Mouse (Mus musculus): ENCODE results near the gene Stum.
"Not testable (repeated sequence)": the region's sequence is repeated elsewhere in the genome, so short reads cannot be mapped to it uniquely, and the experiment has no call there.

Gene Stum

GRCm38 (mm10) chr1:180405576-180406335, 77.5 kb downstream of the Stum start:
- DNase-seq (ENCODE audit: low spot score): no peak

GRCm38 (mm10) chr1:180404706-180405105, 78.6 kb downstream of the Stum start:
- no peak for DNase-seq (ENCODE audit: low spot score)

GRCm38 (mm10) chr1:180403694-180404606, 79.4 kb downstream of the Stum start:
- no peak for DNase-seq (ENCODE audit: low spot score)

DNA sequence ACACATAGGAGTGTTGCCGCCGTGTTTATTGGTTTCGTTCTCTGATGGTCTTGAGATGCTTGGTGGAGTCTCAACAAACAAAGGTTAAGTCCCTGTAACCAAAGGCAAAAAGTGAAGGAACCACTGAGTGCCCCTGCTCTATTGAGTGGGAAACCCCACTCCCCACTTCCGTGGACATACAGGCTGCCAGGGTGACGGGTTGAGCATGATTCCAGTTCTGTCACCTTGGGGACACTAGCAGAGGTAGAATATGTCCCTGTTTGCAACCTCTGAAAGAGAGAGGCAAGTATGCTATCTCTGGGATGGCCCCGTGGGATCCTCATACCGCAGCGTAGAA, 80.0 kb downstream of the Stum start:
- DNase-seq (ENCODE audit: low spot score): no peak

DNA sequence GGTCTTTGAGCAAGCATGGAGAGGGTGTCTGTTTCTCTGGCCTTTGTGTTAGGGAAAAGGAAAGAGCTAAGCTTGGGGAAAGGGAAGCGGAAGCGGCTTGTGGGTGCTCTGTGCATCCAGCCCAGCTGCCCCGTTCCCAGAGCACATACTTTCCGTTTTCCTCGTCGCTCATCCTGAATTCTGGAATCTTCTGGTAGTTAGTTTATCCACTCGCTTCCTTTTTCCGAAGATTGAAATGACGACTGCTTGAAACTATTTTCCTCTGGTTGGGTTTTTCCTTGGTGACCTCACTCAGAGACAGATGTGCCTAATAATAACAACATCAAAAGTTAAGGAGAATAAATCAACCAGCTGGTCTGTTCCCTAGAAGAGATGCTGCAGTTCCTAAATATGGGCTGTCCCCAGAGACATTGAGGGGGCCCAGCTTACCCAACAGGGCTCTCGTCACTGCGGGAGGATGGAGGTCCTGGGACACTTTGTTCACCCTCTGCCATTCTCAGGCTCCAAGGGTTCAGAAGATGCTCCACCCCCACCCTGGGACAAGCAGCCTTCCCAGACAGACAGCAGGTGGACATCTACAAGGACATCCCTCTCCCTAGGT, 80.7 kb downstream of the Stum start:
- no peak for DNase-seq (ENCODE audit: low spot score)

DNA sequence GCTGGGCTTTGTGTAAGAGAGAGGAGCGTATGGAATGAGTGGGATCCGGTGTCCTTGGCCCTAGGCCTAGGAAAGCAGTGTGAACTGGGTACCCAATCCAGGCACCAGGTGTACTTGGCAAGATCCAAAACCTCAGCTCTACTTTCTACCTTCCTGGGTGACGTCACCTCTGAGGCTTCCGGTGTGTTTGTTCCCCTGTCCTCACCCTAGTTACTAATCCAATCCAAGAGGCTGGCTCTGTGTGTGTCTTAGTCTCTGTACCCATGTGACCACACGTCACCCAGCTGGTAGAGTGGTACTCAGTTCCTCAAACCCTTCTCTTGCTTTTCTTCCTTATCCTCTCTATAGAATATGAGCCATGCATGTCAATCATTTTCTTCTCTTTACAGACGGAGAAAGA, 81.6 kb downstream of the Stum start:
- no peak for DNase-seq (ENCODE audit: low spot score)

- no peak for DNase-seq (ENCODE audit: low spot score)
Observed at GRCm38 (mm10) chr1:180400691-180401455, 82.4 kb downstream of the Stum start.

DNA sequence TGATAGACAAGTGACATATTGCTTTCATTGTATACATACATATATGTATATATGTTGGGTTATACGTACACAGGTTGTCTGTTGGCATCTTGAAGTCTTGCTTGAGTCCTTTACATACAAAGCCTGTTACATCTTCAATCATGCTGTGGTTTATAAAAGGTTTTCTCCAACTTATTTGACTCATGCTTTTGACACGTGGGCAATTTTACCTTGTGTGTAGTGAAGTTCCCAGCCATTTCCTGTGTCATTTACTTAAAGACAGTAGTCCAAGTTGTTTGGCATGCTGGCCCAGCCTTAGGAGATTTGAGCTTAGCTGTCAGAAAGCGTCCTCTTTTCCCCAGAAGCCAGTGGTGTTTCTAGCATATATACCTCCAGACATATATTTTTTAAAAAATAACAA, 84.9 kb downstream of the Stum start:
- no peak for DNase-seq (ENCODE audit: low spot score)

DNA sequence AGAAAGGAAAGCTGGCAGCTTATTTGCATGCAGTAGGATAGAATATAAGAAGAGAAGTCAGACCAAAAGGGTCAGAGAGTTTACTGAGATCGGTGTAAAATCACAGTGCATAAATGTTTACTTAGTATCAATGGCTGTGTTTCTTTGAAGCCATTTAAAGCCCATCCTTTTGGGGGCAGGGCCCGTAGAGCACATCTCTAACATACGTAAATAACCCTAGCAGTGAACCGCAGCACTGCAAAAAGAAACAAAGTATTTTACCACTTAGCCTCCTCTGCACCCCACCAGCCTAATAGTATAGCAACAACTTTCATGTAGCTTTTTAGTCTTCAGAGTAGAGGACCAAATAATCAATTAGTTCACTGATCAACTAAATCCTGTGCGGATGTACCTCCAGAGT, 85.6 kb downstream of the Stum start:
- DNase-seq (ENCODE audit: low spot score): no peak

DNA sequence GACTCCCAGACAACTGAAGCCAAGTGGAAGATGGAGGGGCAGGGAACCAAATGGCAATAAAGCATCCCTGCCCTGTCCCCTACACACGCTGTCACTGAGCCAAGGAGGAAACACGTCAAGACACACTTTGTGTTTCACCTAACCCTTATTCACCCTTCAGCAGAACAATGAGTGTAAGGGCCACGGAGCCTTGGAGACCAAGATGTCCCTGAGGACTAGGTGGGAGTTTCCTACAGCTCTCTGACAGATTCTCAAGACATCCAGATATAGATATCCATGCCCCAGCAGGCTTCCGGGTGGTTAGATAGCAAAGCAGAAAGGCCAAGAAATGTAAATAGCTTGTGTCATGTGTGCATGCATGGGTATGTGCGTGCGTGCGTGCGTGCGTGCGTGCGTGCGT, 89.4 kb downstream of the Stum start:
- no peak for DNase-seq (ENCODE audit: low spot score)

DNA sequence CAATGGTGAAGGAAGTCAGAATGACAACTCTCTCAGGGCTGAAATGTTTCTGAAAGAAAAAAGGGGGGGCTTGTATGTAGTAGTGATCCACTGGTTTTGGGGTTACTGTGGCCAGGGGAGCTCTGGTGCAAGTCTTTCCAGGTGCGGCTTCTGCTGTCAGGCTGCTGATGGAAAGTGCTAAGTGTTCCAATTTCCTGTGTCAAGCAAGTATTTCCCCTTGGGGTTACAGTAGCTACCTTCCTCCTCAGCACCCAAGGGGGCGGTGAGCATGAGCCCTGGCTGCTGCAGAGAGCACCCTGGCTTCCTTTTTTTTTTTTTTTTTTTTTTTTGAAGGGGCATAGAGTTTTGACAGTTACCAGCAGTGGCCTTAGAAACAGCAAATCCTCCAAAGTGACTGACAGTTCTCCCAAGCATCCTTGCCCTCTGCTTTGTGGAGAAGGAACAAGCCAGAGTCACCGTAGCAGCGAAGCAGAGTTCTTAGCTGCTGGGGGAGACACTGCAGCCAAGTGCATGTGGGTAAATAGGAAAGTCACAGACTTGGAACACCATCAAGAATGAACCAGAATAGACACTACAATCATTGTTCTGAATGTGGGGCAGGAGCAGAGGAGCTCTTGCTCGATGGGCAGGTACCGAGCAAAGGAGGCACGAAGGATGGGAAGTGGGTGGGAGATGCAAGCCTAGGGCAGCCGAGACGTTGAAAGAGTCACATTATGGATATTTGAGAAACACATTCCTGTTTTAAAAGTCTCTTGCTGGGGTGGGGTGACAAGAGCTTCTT, 90.1 kb downstream of the Stum start:
- no peak for DNase-seq (ENCODE audit: low spot score)

- no peak for DNase-seq (ENCODE audit: low spot score)
Observed at GRCm38 (mm10) chr1:180392137-180392798, 91.0 kb downstream of the Stum start.

- no peak for DNase-seq (ENCODE audit: low spot score)
Observed at GRCm38 (mm10) chr1:180391575-180391945, 91.7 kb downstream of the Stum start.

GRCm38 (mm10) chr1:180390746-180391574, 92.3 kb downstream of the Stum start:
- no peak for DNase-seq (ENCODE audit: low spot score)

DNA sequence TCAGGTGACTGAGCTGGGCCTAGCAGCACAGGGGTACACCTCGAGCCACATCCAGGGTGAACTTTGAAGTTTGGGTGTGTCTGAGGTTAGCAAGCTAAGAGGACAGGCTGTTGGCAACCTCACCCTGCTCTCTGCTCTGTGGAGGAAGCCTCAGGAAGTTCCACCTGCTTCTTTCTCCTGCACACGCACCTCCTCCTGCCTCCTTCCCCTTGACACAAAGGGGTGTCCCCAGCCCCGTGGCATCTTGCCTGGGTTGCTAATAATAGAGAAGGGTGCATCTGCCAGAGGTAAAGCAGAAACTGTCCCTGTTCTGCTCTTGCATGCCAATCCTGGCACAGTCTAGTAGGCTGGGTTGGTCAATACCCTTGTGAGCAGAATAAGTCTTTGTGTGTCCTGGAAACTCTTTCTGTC, 93.0 kb downstream of the Stum start:
- DNase-seq (ENCODE audit: low spot score): no peak

DNA sequence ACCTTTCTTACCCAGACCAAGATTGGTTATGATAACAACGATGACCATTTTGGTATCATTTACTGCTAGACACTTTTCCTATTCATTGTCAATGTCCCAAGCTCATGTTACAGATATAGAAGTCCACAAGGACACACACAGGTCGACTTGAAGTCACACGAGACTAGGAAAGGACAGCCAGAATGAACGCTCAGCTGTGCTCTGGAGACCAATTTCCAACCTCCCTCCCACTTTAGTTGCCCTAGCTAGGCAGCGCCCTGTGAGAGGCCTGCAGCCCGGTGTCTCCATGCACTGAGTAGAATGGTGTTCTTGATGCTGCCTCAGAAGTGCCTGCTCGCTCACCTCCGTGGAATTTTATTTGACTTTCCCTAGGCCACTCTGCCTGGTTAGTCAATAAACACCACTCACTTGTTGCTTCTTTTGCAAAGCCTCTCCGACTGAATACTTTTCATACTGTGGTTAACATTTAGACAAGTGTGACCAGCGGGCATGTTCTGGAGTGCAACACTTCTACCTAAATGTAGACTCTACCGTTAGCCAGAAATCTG, 94.0 kb downstream of the Stum start:
- not testable (repeated sequence) for DNase-seq (ENCODE audit: low spot score)

DNA sequence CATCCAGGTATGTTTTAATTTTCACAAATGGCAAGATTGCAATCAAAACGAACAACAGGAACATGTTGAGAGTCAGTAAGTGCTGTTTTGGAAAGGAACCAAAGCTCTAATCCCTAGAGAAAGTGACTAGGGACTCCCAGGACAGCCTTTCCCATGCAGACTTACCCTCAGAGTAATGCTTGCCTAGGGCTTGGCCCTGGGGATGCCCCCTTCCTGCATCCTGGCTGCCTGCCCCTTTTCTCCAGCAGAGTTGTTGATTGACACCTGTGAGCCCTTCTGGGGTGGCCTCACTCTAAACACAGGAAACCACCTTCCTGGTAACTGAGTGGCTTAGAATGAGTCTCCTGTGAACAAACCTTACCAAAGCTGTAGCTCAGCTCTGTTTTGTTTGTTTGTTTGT, 94.8 kb downstream of the Stum start:
- no peak for DNase-seq (ENCODE audit: low spot score)

DNA sequence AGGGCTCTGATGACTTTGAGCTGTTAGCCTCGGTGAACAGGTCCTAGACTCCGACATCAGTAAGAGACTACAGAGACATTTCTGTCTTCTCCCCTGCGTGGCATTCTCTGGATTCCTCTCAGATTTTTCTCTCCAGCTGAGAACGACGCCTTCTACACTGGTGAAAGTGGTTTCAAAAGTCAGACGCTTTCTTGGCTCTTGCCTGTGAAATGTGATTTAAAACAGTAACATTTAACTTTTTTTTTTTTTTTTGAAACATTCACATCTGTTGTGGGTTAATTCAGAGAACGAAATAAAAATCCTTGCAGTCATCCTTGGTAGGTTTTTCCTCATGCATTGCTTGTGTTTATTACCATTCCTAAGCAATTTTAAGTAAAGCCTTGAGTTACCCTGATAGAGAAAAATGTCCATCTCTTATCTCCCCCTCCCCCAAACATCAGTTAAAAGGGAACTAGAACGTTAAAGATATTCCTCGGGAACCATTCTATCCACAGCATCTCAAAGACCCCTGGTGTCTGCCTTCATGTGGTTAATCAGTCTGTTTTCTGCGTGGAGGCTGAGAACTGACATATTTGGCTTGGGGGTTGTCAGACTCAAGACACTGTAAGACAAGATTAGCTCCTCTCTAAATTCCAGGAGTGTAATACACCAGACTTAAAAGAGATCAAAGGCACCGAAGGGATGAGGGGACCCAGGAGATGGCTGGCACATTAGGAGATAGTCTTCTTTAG, 95.4 kb downstream of the Stum start:
- no peak for DNase-seq (ENCODE audit: low spot score)

All from retina, embryonic 14.5 days (tissue).